Mouse (Mus musculus) kidney, postnatal 4 days (tissue): ENCODE measurements around the gene Kat6b.
"Not testable (repeated sequence)": the region's sequence is repeated elsewhere in the genome, so short reads cannot be mapped to it uniquely, and the experiment has no call there.

Experiments
- DNase-seq, 2 experiments: peaks; one replicate each; pipeline ENCODE4 v3.0.0; 2021; ENCODE audit warnings: mixed read lengths in 2 of 2

The Kat6b gene

DNA sequence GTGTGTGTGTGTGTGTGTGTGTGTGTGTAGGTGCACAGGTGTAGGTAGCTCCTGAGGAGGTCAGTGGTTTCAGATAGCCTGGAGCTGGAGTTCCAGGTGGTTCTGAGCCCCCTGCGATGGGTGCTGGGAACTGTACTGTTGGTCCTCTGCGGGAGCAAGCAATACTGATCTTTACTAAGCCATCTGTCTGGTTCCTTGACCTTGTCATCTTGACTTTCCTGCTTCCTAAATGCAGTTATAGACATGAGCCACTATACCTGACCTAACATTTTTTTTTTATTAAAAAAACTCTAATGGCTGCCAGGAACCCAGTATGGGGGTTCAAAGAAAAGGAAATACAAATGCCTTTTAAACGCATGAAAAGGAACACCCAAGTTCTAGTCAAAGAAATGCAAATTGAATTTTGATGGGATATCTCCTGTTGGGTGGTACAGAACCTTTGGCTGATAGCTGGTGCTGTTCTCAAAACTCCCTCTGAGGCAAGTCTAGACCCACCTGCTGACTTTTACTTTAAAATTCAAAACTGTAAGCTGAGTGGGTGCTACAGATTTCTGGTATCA lies 4.8 kb downstream of the Kat6b start:
- DNase-seq = no peak

DNA sequence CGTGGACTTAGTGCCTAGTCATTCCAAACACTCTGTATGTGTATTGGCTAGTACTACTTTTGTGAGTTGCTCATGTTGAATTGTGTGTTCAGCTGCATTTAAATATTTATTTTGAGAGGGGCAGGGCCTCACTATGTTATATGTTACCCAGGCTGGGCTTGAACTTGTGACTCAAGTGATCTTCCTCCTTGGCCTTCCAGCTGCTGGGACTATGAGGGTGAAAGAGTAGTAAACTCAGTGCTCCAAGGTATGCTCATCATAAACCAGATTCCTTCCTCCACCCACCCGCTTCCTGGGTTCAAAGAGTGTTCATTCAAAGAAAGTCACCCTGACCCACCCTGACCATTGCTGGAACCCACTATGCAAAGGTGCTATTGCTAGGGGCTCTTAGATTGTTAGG lies 5.9 kb downstream of the Kat6b start:
- DNase-seq = not testable (repeated sequence)

DNA sequence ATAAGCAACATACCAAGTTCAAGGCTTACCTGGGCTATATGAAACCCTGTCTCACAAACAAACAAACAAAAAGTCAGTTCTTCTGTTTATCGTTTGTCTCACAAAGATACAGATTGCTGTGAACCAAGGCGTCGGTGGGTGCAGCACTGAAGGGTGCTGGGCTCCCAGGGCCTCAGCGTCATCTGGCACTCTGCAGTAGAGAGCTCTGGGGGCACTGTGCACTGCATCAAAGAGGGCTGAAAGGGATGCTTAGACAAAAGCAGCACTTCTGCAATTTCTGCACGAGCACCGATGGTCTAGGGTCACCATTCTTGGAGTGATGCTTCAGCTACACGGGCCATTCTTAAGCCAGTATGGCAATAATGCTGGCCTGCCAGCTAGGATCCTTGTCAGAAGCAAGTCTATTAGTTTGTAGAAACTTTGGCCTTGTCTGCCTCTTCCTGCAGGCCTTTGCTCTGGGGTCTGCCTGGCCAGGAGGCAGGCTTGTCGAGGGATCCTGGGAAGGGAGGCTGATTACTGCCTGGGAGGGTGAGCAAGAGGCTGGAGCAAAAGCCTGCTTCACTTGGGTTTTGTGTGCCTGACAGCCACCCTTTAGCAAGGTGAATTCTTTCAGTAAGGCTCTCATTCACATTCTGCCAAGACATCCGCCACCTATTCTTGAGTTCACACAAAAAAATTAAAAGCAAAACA lies 7.3 kb downstream of the Kat6b start:
- not testable (repeated sequence) for DNase-seq

DNA sequence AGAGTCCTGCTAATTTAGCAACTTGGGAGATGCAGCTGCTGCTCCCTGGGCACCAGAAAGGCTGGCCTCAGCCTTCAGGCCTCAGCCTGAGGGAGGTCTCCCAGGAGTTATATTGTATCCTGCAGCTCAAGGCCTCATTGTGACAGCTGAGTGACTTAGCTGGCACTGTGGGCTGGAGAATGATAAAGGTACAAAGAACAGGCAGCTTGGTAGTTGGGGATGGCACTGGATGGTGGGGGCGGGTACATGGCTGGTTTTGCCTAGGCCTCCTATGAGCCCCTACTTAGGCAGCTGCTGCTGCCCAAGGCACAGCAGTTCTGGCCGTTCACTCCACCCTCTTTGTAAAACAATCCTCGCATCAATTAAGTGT lies 7.9 kb downstream of the Kat6b start:
- no peak for DNase-seq

DNA sequence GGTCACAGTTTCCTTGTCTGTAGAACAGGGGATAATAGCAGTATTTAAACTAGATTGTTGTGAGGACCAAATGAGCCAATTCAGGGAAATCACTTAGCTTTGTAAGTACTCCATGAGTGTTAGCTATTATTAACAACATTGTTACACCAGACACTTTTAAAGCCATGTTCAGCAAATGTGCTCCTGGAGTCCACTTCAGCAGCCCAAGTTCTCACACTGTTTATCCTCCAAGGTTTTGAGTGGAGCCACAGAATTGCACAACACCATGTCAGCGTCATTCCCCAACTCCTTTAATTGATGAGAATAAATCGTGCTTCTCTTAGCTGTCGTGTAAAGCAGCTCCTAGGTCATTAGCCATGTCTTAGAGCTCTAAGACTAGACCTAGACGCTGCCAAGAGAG lies 8.9 kb downstream of the Kat6b start:
- no peak for DNase-seq

DNA sequence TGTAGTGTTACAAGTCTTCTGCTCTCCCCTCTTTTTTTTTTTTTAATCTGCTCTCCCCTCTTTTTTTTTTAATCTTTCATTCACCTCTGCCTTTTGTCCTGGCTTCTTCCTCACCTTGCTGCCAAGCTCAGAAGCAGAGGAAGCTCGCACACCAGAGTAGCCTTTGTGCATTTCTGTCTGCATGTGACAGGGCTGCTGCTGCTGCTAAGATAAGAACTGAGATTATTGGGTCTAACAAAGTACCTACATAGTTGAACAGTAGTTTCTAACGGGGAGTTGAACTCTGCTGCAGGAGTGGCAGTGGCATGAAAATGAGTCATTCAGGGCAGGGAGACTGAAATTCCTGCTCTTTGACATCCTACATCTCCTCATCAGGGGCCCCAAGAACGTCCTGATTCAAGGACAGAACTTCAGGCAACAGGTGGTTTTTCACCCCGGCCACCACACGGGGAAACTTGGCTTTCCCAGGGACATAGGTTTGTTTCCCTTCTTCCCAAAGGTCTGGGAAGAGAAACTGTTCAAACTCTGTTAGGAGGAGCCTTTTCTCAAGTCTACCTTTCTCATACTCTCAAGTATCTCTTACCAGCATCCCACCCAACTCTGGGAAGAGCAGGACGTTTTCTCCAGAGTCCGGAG lies 17.2 kb downstream of the Kat6b start:
- no peak for DNase-seq

DNA sequence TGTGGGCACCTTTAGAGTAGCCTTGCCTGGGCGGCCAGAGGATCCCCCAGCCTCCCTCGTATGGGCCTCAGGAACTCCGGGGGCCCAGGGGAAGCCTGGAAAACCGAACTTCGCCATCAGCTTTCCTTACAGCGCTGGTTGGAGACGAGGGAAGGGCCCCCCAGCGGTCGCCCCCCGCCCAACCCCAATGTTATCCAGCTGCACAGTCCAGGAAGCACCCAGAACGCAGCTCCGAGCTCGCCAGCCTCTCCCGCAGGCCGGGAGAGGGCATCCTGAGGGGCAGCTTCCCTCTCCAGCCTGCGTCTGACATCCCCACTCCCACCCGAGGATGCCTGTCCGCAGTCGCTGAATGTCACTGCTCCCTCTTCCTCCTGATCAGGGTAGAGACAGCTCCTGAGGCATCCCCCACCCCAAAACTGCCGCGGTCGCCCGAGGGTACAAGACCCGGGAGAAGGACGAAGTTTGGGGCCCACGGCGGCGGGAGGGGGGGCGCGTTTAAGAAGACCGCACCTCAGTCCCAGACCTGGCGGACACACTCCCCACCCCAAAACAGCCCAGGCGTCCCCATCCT lies 17.9 kb downstream of the Kat6b start:
- DNase-seq = peak; percentile 63 to 77

DNA sequence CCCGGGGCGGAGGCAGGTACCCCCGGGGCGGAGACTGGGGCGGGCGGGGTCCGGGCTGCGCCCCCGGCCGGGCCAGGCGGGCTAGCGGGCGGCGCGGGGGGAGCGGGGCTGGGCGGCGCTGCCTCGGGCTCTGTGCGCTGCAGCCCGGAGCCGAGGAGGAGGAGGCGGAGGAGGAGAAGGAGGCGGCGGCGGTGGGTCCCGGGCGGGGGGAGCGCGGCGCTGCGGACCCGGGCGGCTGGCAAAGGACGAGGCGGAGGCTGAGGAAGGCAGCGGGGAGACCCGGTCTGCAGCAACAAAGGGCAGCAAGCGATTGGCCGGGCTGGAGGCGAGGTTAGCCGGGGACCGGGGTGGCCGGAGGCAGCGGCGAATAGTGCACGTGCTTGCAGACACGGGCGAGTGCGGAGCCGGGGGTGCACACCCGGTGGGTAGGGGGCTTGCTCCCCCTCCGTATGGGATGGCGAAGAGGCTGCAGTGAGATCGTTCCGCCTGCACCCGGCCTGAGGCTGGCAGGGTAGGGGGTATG lies 18.5 kb downstream of the Kat6b start:
- DNase-seq = peak; percentile 81 to 89

DNA sequence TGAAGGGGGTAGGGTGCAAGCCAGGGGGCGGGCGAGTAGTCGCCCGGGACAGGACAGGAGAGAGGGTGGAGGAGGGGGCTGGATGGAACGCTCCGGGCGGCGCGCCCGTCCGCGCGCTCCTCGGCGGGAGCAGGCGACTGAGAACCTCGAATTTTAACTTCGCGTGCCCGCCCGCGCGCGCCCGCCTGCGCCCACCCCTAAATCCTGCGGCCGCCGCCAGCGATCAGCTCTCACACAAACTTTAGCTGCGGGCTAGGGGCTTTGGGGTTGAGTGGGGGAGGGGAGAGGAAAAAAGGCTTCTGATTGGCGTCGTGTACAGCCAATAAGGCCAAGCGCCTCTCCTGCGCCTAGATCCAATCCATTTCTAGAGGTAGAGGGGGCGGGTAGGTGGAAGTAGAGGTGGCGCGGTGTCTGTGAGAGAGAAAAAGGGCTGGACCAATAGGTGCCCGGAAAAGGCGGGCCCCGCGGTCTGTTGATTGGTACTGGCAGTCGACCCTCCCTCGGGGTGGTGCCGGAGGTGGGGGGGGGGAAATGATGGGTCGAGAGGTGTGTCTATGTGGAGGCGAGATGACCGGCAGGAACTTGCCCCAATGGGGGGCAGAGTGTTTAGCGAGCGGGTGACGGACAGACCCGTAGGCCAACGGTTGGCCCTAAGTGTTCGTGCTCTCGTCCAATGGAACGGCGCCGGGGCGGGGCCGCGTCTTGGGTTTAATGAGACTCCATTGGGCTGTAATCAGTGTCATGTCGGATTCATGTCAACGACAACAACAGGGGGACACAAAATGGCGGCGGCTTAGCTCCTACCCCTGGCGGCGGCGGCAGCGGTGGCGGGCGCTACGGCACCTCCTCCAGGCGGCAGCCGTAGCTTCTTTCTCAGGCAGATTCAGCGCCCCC lies 19.2 kb downstream of the Kat6b start:
- peak; percentile 100 for DNase-seq

DNA sequence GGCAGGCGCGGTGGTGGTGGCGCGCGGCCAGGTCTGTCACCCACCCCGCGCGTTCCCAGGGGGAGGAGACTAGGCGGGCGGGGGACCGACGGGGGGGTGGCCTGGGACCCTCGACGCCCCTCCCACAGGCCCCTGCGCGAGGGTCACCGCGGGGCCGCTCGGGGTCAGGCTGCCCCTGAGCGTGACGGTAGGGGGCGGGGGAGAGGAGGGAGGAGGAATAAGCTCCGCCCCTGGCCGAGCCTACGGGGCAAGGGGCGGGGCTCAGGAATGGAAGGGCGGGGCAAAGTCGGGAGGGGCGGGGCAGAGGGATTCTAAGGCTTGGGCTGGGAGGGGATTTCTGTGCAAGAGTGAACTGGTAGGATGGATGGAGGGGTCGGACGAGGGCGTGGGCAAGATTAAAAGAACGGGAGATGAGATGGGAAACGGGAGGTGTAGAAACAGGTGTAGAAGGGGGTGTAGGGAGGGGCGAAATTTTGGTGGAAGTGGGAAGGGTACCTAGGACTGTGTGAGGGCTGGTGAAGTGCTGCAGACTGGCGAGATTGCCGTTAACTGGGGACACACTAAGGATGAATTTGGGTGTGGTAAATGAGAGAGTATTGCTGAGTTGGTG lies 19.9 kb downstream of the Kat6b start:
- DNase-seq = peak; percentile 94 to 96

DNA sequence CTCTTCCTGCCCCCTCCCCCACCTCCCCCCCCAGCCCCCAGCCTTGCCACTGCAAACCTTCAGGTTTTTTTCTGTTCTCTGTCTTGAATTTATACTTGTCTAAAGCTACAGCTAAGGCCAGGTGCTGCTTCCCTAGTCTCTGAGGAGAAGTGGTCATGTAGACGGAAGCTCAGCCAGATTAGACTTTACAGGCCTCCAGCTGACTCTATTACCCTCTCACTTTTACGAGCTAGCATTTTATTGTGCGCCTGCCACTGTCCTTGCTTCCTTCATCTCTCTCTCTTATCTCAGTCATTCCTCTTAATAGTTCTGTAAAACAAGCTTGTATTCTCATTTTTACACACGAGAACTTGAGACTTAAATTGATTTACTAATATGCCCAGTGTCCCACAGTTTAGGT lies 23.8 kb downstream of the Kat6b start:
- no peak for DNase-seq

DNA sequence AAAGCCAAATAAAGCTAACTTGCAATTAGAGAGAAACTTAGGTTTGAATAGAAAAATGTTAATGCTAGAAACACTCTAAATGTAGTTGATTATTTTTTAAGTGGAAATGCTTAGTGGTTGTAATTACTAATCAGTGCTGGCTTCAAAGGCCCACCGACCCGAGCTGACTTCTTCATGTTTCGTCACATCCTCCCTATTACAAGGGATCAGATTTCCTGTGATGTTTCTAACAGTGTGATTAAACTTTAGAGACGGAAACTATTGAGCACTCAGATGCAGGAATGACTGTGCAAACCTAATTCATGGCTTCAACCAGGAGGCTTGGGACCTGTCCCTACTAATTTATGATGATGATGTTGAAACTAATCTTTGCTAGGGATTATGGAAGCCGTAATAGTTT lies 25.8 kb downstream of the Kat6b start:
- no peak for DNase-seq

DNA sequence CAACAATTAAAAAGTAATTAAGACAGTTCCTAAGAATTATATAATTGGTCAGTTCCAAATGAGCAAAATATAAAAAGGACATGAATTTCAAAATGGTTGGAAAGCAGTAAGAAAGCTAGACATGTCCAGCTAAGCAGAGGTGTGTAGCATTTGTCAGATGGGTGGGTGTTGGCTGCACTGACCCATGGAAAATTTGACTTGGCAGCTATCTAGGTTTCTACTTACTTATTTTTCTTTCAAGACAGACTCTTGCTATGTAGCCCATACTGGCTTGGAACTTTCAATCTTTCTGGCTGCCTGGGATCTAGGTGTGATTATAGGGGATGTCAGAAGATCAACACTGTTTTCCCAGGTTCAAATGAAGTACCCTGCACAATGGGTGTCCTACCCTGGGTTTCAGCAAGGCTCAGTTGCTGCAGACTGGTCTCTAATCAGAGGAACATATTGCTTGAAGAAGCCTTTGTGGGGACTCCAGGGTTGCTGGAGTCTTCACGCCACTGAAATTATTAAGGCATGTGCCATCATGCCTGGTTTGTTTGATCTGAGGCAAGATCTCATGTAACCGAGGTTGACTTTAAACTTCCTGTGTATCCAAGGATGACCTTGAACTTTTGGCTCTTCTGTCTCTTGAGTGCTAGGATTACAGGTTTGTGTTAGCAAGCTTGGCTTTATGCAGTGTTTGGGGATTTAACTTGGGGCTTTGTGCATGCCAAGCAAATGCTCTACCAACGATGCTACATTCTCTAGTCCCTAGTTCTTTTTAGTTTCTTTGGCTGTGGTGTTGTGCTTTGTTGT lies 28.1 kb downstream of the Kat6b start:
- no peak for DNase-seq

DNA sequence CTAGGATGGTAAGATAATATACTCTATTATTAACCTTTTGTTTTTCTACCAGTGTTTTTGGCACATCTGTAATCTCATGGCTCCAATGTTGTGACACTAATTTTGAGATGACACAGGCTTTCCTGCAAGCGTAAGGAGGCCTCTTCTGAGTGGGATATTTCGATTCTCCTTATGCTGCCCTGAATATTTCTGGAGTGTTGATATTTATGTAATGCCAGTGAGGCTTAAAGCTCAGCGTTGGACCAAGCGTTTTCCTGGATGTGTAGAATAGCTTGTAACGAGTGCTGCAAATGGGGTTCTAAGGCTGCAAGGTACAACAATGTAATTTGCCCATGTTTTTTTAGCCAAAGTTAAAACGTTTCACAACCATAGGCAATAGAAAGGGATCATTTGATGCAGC lies 30.2 kb downstream of the Kat6b start:
- no peak for DNase-seq

DNA sequence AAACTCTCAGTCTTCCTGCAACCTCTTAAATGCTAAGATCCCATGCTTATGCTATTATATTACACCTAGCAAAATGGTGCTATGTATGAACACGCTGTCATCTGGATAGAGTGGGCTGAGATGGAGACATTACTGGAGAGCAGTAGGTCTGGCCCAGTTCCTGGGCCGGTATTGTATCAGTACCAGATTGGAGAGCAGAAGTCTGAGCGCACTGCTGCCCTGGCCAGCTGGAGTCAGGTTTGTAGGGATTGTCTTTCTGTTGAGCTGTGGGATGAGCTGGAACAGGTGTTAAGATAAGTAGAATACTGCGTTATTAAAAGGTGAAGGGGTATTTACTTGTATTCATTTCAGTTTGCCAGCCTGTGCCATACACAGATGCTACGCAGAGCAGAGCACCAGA lies 34.3 kb downstream of the Kat6b start:
- no peak for DNase-seq

DNA sequence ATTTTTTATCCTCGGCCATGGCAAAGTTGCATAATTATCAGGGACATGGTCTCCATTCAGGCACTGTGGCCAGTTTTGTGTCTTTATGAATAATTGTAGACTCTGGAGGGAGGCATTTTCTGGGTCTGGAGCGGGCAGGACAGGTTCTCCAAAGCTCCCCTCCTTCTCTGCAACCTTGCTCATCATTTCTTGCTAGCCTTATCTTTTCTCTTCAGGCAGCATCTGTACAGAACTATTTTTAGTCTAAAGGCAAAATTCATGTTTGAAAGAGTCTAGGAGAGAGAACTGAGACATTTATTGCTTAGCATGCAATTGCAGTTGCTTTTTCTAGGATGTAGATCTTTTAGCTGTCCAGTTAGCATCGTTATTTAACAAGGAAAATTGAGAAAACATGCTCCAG lies 38.1 kb downstream of the Kat6b start:
- no peak for DNase-seq

DNA sequence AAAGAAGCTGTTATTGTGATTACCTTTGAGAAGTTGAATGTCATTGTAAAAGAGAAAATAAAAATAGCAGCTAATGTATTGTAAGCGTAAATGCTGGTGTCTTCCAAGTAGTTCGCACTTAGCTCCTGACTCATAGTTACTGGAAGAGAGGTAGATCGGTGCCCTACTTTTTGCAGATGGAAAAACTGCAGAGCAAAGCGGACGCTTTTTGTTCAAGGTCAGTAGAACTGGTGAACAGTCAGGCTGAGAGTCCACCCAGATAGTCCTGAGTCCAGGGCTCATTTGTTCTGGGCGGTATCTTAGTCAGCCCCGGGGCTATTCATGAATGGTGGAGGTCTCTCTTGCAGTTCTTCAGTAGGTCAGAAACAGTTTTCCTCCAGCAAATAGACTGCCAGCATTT lies 39.3 kb downstream of the Kat6b start:
- no peak for DNase-seq

DNA sequence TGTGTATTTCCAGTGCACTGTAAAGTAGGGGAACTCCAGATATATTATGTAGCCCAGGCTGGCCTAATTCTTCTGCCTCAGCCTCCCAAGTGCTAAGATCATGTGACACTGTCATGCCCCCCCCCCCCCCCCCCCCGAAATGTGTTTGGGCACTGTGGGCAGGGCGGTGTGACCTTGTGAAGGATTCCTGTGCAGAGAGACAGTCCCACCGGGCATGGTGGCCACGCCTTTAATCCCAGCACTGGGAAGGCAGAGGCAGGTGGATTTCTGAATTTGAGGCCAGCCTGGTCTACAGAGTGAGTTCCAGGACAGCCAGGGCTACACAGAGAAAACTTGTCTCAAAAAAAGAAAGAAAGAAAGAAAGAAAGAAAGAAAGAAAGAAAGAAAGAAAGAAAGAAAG lies 40.3 kb downstream of the Kat6b start:
- DNase-seq = not testable (repeated sequence)

DNA sequence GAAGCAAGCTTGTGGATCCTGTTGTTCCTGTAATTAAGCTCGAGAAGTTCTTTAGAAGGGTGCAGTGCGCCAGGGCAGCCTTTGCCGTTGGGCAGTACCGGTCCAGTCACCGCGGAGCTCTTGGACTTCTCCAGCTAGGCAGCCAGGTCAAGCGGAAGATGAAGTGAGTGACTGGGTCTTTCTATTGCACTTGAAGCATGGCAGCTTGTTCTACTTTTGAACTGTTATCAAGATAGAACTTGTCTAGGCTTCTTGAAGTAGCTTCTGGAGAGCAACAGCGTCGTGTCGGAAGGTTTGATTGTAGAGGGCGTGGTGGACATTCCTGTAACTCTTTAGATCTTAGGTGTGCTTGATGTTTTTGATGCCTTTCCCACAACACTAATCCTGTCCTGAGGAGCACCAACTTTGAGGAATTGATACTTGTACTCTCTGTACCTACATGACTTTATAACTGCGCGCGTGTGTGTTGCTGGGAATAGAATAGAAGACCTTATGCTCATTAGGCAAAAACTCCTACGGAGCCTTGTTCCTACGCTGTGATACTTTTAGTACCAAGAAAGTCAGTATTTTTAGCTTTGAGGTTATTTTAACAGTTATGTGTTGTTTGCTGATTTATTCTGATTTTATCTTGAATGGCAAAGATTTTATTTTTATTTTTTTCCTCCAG lies 41.2 kb downstream of the Kat6b start:
- DNase-seq = peak in 1 of 2 experiments; percentile 26

DNA sequence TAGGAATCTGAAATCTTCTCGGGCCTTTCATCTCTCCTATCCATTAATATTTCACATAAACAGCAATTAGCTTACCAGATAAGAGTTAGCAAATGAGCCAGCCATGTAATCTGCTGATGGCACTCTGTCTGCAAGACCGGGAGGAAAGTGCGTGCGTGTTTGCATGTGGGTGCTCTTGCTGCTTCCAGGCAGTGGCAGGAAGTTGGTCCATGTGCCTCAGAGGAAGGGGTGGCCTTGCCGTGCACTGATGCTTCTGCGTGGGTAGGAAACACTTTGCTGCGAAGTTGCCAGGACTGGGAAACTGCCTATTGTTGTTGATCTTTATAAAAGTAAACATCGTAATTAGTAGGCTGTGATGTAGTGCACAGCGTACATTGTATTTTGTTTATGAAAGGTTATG lies 42.0 kb downstream of the Kat6b start:
- peak in 1 of 2 experiments; percentile 50 for DNase-seq

DNA sequence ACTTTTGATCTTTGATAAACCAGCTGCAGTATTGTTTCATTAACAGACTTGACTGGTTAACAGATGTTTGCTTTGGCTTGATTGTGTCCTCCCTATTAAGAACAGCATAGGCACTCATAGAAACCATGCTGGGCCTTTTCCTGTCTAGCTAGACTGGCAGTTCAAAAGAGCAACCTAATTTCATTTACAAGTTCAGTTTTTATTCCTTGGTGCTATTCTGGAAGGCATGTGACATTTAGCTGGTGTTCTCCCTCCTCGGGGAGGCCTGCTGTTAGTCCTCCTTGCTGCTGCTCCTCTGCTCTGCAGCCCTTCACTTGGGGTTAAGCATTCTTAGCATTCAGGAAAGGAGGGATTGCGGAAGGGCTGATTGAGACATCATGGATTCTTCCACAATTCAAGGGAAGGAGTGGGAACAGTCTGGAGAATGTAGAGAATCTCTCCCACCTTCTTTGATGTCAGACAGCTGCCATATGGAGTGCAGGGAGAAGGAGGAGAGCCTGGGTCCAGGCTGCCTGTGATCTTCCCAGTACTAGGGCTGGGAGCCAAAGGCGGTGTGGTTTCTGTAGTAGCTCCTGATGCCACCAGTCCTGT lies 42.7 kb downstream of the Kat6b start:
- peak; percentile 54 to 70 for DNase-seq
